Mouse (Mus musculus): ENCODE measurements at regions not wholly inside any gene's neighbourhood (a gene's known extent, or its start where the extent isn't known, plus 50 kb on each side); places are given as distances from the start of the nearest gene placed in this dataset.

- DNase-seq (ENCODE audit: low spot score) = no peak
These were observed 56.6 kb downstream of the Olig3 start for GRCm38 (mm10) chr10:19412926-19413325.

GRCm38 (mm10) chr10:19413935-19414334 is 57.6 kb downstream of the Olig3 start:
- DNase-seq (ENCODE audit: low spot score) = no peak

- no peak for DNase-seq (ENCODE audit: low spot score)
These were observed 58.5 kb downstream of the Olig3 start for GRCm38 (mm10) chr10:19414834-19415233.

- no peak for DNase-seq (ENCODE audit: low spot score)
These were observed 67.7 kb downstream of the Olig3 start for GRCm38 (mm10) chr10:19424030-19424429.

- no peak for DNase-seq (ENCODE audit: low spot score)
These were observed 68.6 kb downstream of the Olig3 start for GRCm38 (mm10) chr10:19424961-19425360.

- no peak for DNase-seq (ENCODE audit: low spot score)
These were observed 70.5 kb downstream of the Olig3 start for GRCm38 (mm10) chr10:19426835-19427234.

- DNase-seq (ENCODE audit: low spot score) = no peak
These were observed 76.2 kb downstream of the Olig3 start for GRCm38 (mm10) chr10:19432515-19432914.

GRCm38 (mm10) chr10:19434661-19435060 is 78.3 kb downstream of the Olig3 start:
- DNase-seq (ENCODE audit: low spot score) = no peak

- DNase-seq (ENCODE audit: low spot score) = no peak
These were observed 85.5 kb downstream of the Olig3 start for GRCm38 (mm10) chr10:19441807-19442206.

GRCm38 (mm10) chr10:19443516-19443915 is 87.2 kb downstream of the Olig3 start:
- no peak for DNase-seq (ENCODE audit: low spot score)

GRCm38 (mm10) chr10:19448838-19449559 is 92.7 kb downstream of the Olig3 start:
- DNase-seq (ENCODE audit: low spot score) = no peak

- DNase-seq (ENCODE audit: low spot score) = no peak
These were observed 102.7 kb downstream of the Olig3 start for GRCm38 (mm10) chr10:19459053-19459452.

GRCm38 (mm10) chr10:19459709-19460108 is 103.4 kb downstream of the Olig3 start:
- DNase-seq (ENCODE audit: low spot score) = no peak

- DNase-seq (ENCODE audit: low spot score) = no peak
These were observed 103.8 kb downstream of the Olig3 start for GRCm38 (mm10) chr10:19460164-19460563.

- DNase-seq (ENCODE audit: low spot score) = no peak
These were observed 107.5 kb downstream of the Olig3 start for GRCm38 (mm10) chr10:19463800-19464199.

GRCm38 (mm10) chr10:19464504-19464903 is 108.2 kb downstream of the Olig3 start:
- no peak for DNase-seq (ENCODE audit: low spot score)

GRCm38 (mm10) chr10:19471349-19472040 is 115.2 kb downstream of the Olig3 start:
- no peak for DNase-seq (ENCODE audit: low spot score)

- DNase-seq (ENCODE audit: low spot score) = no peak
These were observed 115.7 kb downstream of the Olig3 start for GRCm38 (mm10) chr10:19472066-19472465.

- no peak for DNase-seq (ENCODE audit: low spot score)
These were observed 116.7 kb downstream of the Olig3 start for GRCm38 (mm10) chr10:19472949-19473535.

- no peak for DNase-seq (ENCODE audit: low spot score)
These were observed 106.1 kb upstream of the Ifngr1 start for GRCm38 (mm10) chr10:19485537-19486135.

GRCm38 (mm10) chr10:19490500-19490899 is 101.2 kb upstream of the Ifngr1 start:
- DNase-seq (ENCODE audit: low spot score) = no peak

- peak; percentile 17 for DNase-seq (ENCODE audit: low spot score)
These were observed 100.0 kb upstream of the Ifngr1 start for GRCm38 (mm10) chr10:19491513-19492380.
